Comparison of ENCODE assay signal across 1 mouse cellular context in genomic region chr2:148672199-148673096, GRCm38 (mm10).
TF ChIP-seq lines count a peak whose summit lies in the region.

Gene Nxt1, plus strand, starts transcription at chr2:148672601.

TF ChIP-seq in CH12.LX, 34 proteins besides CTCF, POLR2A, EP300 and RAD21 (continued from another document):
- TF ChIP-seq MAX (IDR thresholded peaks at IDR 0.05; ENCODE audit: low read length) (no peak), MEF2A (IDR thresholded peaks at IDR 0.05; ENCODE audit: borderline replicate concordance, low read depth, low read length) (peak; percentile 50; the same call in 1 of the 2 replicates), RCOR1 (conservative IDR thresholded peaks at IDR 0.05; ENCODE audit: low read depth, low read length) (no peak), IRF4 (IDR thresholded peaks at IDR 0.05; ENCODE audit: low read depth, low read length) (no peak; the same call in 1 of the 2 replicates), ZNF384 (IDR thresholded peaks at IDR 0.05; ENCODE audit: low read depth, low read length) (0 out of 2 replicates have a peak, but pooled peaks have one; percentile 39), KAT2A (IDR thresholded peaks at IDR 0.05; ENCODE audit: insufficient replicate concordance, low read length) (peak; percentile 95; the same call in 1 of the 2 replicates), UBTF (IDR thresholded peaks at IDR 0.05; ENCODE audit: low read depth, low read length) (0 out of 2 replicates have a peak, but pooled peaks have one; percentile 4), USF2 (conservative IDR thresholded peaks at IDR 0.05; ENCODE audit: low read depth, low read length) (no peak), POLR2AphosphoS2 (IDR thresholded peaks at IDR 0.05; ENCODE audit: low read depth, low read length) (peak; percentile 77; the same call in 1 of the 2 replicates), E2F4 (IDR thresholded peaks at IDR 0.05; ENCODE audit: insufficient replicate concordance, low read depth, low read length) (peak; percentile 91; the same call in 1 of the 2 replicates), BHLHE40 (IDR thresholded peaks at IDR 0.05; ENCODE audit: low read depth, low read length) (no peak)
TF ChIP-seq in CH12.LX: peak in this region for 15.
